Mouse (Mus musculus) neutrophil, adult 83 days (primary cell): ENCODE results near the gene Scaf1. TPM values are rescaled to one million over a fixed set of nuclear protein-coding genes. Genes with fewer than 3 reads are reported as not detected.

Experiments
- total RNA-seq, 2 experiments: library from RNA; stranded (reverse); gene quantifications; one replicate each; pipeline ENCODE4 v1.2.4; 2023

The Scaf1 gene
- total RNA-seq = 10 to 100 TPM; 61.1 to 62.1 TPM

GRCm38 (mm10) chr7:45015957-45016612 is at the start of gene Scaf1:
Scaf1 (minus strand) TSS chr7:45016363.

GRCm38 (mm10) chr7:45062239-45062835 is 46.2 kb upstream of the Scaf1 start, which contains the start of the genes Nosip and Prrg2:
Nosip (plus strand) TSS chr7:45062429.
Prrg2 (minus strand) TSS chr7:45062677.

GRCm38 (mm10) chr7:45052862-45053116 is 36.6 kb upstream of the Scaf1 start, which contains the start of gene Prr12:
Prr12 (minus strand) TSS chr7:45052881.

GRCm38 (mm10) chr7:45017242-45018061 is 1.3 kb upstream of the Scaf1 start, which contains the start of gene Rras:
Rras (plus strand) TSS chr7:45017961.

GRCm38 (mm10) chr7:44998501-44998955 is 17.6 kb downstream of the Scaf1 start, which contains the start of gene Bcl2l12:
Bcl2l12 (minus strand) TSS chr7:44998712.

GRCm38 (mm10) chr7:44997231-44997939 is 18.8 kb downstream of the Scaf1 start, which contains the start of gene Irf3:
Irf3 (plus strand) TSS chr7:44997648.

GRCm38 (mm10) chr7:44986192-44986878 is 29.8 kb downstream of the Scaf1 start, which contains the start of gene Prmt1:
Prmt1 (minus strand) TSS chr7:44986568.

GRCm38 (mm10) chr7:44974383-44975116 is 41.6 kb downstream of the Scaf1 start, which contains the start of gene Cpt1c:
Cpt1c (minus strand) TSS chr7:44974851.

Other genes with a start within 250 kb of the Scaf1 start
- 10 to 100 TPM; 44.3 to 53.6 TPM for gene Nup62, start 200.3 kb downstream of the Scaf1 start, total RNA-seq
- 1 to 10 TPM; 1.5 to 1.7 TPM for gene Il4i1, start 200.0 kb downstream of the Scaf1 start, total RNA-seq
- 1 to 10 TPM; 5.6 to 6.6 TPM for gene Atf5, start 199.7 kb downstream of the Scaf1 start, total RNA-seq
- gene Akt1s1, start 167.4 kb downstream of the Scaf1 start, total RNA-seq = 10 to 100 TPM; 13.9 to 17.4 TPM
- gene Tbc1d17, start 167.3 kb downstream of the Scaf1 start, total RNA-seq = 10 to 100 TPM; 33.5 to 33.6 TPM
- 100 to 1,000 TPM; 379 to 392 TPM for gene Pnkp, start 159.2 kb downstream of the Scaf1 start, total RNA-seq
- 10 to 100 TPM; 33.3 to 35.2 TPM for gene Ptov1, start 146.6 kb downstream of the Scaf1 start, total RNA-seq
- gene Med25, start 123.7 kb downstream of the Scaf1 start, total RNA-seq = 10 to 100 TPM; 36.7 to 44.1 TPM
- gene Fuz, start 120.3 kb downstream of the Scaf1 start, total RNA-seq = 1 to 10 TPM; 5.7 to 7.4 TPM
- gene Ap2a1, start 86.9 kb downstream of the Scaf1 start, total RNA-seq = 10 to 100 TPM; 70.1 to 74.6 TPM
- gene Tsks, start 73.2 kb downstream of the Scaf1 start, total RNA-seq = not detected
- under 1 TPM; 0.53 to 0.85 TPM for gene Cpt1c, start 41.5 kb downstream of the Scaf1 start, total RNA-seq
- gene Prmt1, start 29.8 kb downstream of the Scaf1 start, total RNA-seq = 10 to 100 TPM; 74.9 to 80.6 TPM
- gene Irf3, start 18.7 kb downstream of the Scaf1 start, total RNA-seq = 10 to 100 TPM; 63.0 to 71.9 TPM
- gene Bcl2l12, start 17.7 kb downstream of the Scaf1 start, total RNA-seq = 10 to 100 TPM in 1 of 2 experiments, 1 to 10 TPM in 1; 8.8 to 18.8 TPM
- 10 to 100 TPM; 14.9 to 17.0 TPM for gene Rras, start 1.6 kb upstream of the Scaf1 start, total RNA-seq
- gene Prr12, start 36.5 kb upstream of the Scaf1 start, total RNA-seq = 10 to 100 TPM; 22.3 to 25.8 TPM
- gene Nosip, start 46.1 kb upstream of the Scaf1 start, total RNA-seq = 10 to 100 TPM; 29.1 to 38.1 TPM
- 10 to 100 TPM; 17.4 to 19.6 TPM for gene Prrg2, start 46.3 kb upstream of the Scaf1 start, total RNA-seq
- 1 to 10 TPM; 3.0 to 3.1 TPM for gene Rcn3, start 75.9 kb upstream of the Scaf1 start, total RNA-seq
- gene Fcgrt, start 87.5 kb upstream of the Scaf1 start, total RNA-seq = 10 to 100 TPM; 19.0 to 24.9 TPM
- 1,000 to 10,000 TPM; 1,010 to 1,023 TPM for gene Rps11, start 108.1 kb upstream of the Scaf1 start, total RNA-seq
- gene Rpl13a, start 112.4 kb upstream of the Scaf1 start, total RNA-seq = 1,000 to 10,000 TPM; 1,046 to 1,214 TPM
- not detected for gene Gm45713, start 119.9 kb upstream of the Scaf1 start, total RNA-seq
- gene Flt3l, start 120.1 kb upstream of the Scaf1 start, total RNA-seq = 10 to 100 TPM; 22.2 to 29.2 TPM
- gene Pih1d1, start 137.9 kb upstream of the Scaf1 start, total RNA-seq = 10 to 100 TPM; 46.2 to 47.4 TPM
- 10 to 100 TPM; 82.4 to 96.0 TPM for gene Aldh16a1, start 138.2 kb upstream of the Scaf1 start, total RNA-seq
- gene Slc17a7, start 147.6 kb upstream of the Scaf1 start, total RNA-seq = not detected
- gene Gfy, start 163.2 kb upstream of the Scaf1 start, total RNA-seq = not detected
- gene Pth2, start 164.6 kb upstream of the Scaf1 start, total RNA-seq = not detected
- gene Ccdc155, start 188.5 kb upstream of the Scaf1 start, total RNA-seq = not detected
- 1 to 10 TPM; 1.0 to 1.3 TPM for gene Dkkl1, start 195.8 kb upstream of the Scaf1 start, total RNA-seq
- gene Tead2, start 199.4 kb upstream of the Scaf1 start, total RNA-seq = not detected
- 100 to 1,000 TPM; 297 to 345 TPM for gene Cd37, start 222.8 kb upstream of the Scaf1 start, total RNA-seq
- under 1 TPM; 0.57 to 0.59 TPM for gene Slc6a16, start 224.7 kb upstream of the Scaf1 start, total RNA-seq